Mouse (Mus musculus) megakaryocyte progenitor cell, adult 5-6 weeks (primary cell): Measurements from ENCODE around the gene Slc24a3. TPM values are rescaled to one million over a fixed set of nuclear protein-coding genes. Genes with fewer than 3 reads are reported as not detected.

ENCODE experiments used
- ATAC-seq: replicated peaks from 2 replicates; pipeline ENCODE4 v1.8.0; 2016; ENCODE audit warnings: mild to moderate bottlenecking, moderate TSS enrichment, inconsistent platforms; ENCODE audit not compliant: poor library complexity
- total RNA-seq, 2 experiments: library from RNA; stranded (forward) in 1 of 2; stranded (reverse) in 1 of 2; fragments of 157-497, 149-512 nt in 1 of 2; fragments of 200-1000 nt in 1 of 2; gene quantifications; 2 replicates each; pipeline versions ENCODE4 v1.2.3 to v1.2.4; 2015 to 2017

Slc24a3 gene
- total RNA-seq, 2 experiments from 2014 or later = 1.4 to 2.1 TPM

GRCm38 (mm10) chr2:145269410-145269809 is 101.9 kb downstream of the Slc24a3 start:
- peak; percentile 46; the same call in 1 of the 2 replicates for ATAC-seq

GRCm38 (mm10) chr2:145274016-145274677 is 106.6 kb downstream of the Slc24a3 start:
- no peak for ATAC-seq

GRCm38 (mm10) chr2:145279336-145279735 is 111.8 kb downstream of the Slc24a3 start:
- no peak for ATAC-seq

- no peak for ATAC-seq
Observed at GRCm38 (mm10) chr2:145283746-145284145, 116.2 kb downstream of the Slc24a3 start.

GRCm38 (mm10) chr2:145288501-145288900 is 120.9 kb downstream of the Slc24a3 start:
- ATAC-seq = no peak

- peak; percentile 88 for ATAC-seq
Observed at GRCm38 (mm10) chr2:145291473-145291872, 123.9 kb downstream of the Slc24a3 start.

- ATAC-seq = no peak
Observed at GRCm38 (mm10) chr2:145292196-145292595, 124.6 kb downstream of the Slc24a3 start.

GRCm38 (mm10) chr2:145292816-145293215 is 125.3 kb downstream of the Slc24a3 start:
- no peak for ATAC-seq

- no peak for ATAC-seq
Observed at GRCm38 (mm10) chr2:145296906-145297305, 129.4 kb downstream of the Slc24a3 start.

- peak; percentile 94 for ATAC-seq
Observed at GRCm38 (mm10) chr2:145299914-145300699, 132.6 kb downstream of the Slc24a3 start.

GRCm38 (mm10) chr2:145307231-145307883 is 139.8 kb downstream of the Slc24a3 start:
- peak; percentile 83 for ATAC-seq

GRCm38 (mm10) chr2:145318916-145319315 is 151.4 kb downstream of the Slc24a3 start:
- ATAC-seq = no peak

- ATAC-seq = no peak
Observed at GRCm38 (mm10) chr2:145321287-145321686, 153.7 kb downstream of the Slc24a3 start.

- ATAC-seq = no peak
Observed at GRCm38 (mm10) chr2:145321755-145322154, 154.2 kb downstream of the Slc24a3 start.

GRCm38 (mm10) chr2:145324477-145324876 is 156.9 kb downstream of the Slc24a3 start:
- no peak for ATAC-seq

GRCm38 (mm10) chr2:145325852-145326251 is 158.3 kb downstream of the Slc24a3 start:
- ATAC-seq = no peak

GRCm38 (mm10) chr2:145326544-145326943 is 159.0 kb downstream of the Slc24a3 start:
- ATAC-seq = no peak

GRCm38 (mm10) chr2:145329756-145330155 is 162.2 kb downstream of the Slc24a3 start:
- no peak for ATAC-seq

- no peak for ATAC-seq
Observed at GRCm38 (mm10) chr2:145331525-145331924, 164.0 kb downstream of the Slc24a3 start.

GRCm38 (mm10) chr2:145333466-145333865 is 165.9 kb downstream of the Slc24a3 start:
- ATAC-seq = no peak

GRCm38 (mm10) chr2:145336406-145336805 is 168.9 kb downstream of the Slc24a3 start:
- no peak for ATAC-seq

GRCm38 (mm10) chr2:145340816-145341215 is 173.3 kb downstream of the Slc24a3 start:
- ATAC-seq = no peak
